Mouse (Mus musculus) liver, postnatal 0 days (tissue): ENCODE measurements at regions not wholly inside any gene's neighbourhood (a gene's known extent, or its start where the extent isn't known, plus 50 kb on each side); places are given as distances from the start of the nearest gene placed in this dataset.

Experiments
- ATAC-seq: fragments of 200-750 bp; cut with Nextera tagmentation; 2 replicates; pipeline ENCODE4 v1.8.0; 2017; ENCODE audit warnings: mild to moderate bottlenecking, moderate library complexity
- DNase-seq: peaks from one replicate; pipeline ENCODE4 v3.0.0-alpha.2; 2016
- H3K27ac ChIP-seq: fragments of 300-500 bp; sonication (generic); 2 replicates; pipeline ENCODE4 v1.5.1; 2014; ENCODE audit warnings: antibody characterized with exemption, moderate library complexity, mild to moderate bottlenecking, low read depth
- H3K27me3 ChIP-seq: fragments of 300-500 bp; sonication (generic); 2 replicates; pipeline ENCODE4 v1.6.1; 2014; ENCODE audit warnings: low read length, control low read depth, mixed read lengths; ENCODE audit not compliant: insufficient read depth
- H3K36me3 ChIP-seq: fragments of 300-500 bp; sonication (generic); replicated peaks from 2 replicates; pipeline ENCODE4 v1.6.1; 2014; ENCODE audit warnings: mild to moderate bottlenecking, control low read depth, low read length, moderate library complexity, mixed read lengths; ENCODE audit not compliant: insufficient read depth
- H3K4me1 ChIP-seq: fragments of 300-500 bp; sonication (generic); 2 replicates; pipeline ENCODE4 v1.6.1; 2014; ENCODE audit warnings: antibody characterized with exemption, mild to moderate bottlenecking, control low read depth; ENCODE audit not compliant: insufficient read depth
- H3K4me2 ChIP-seq: fragments of 300-500 bp; sonication (generic); 2 replicates; pipeline ENCODE4 v1.6.1; 2014; ENCODE audit warnings: low read depth, mild to moderate bottlenecking, low read length, moderate library complexity, mixed read lengths
- H3K4me3 ChIP-seq: fragments of 300-500 bp; sonication (generic); 2 replicates; pipeline ENCODE4 v1.5.1; 2014; ENCODE audit warnings: low read depth, low read length
- H3K9ac ChIP-seq: fragments of 300-500 bp; sonication (generic); replicated peaks from 2 replicates; pipeline ENCODE4 v1.6.1; 2014; ENCODE audit warnings: mild to moderate bottlenecking, moderate library complexity
- H3K9me3 ChIP-seq: fragments of 300-500 bp; sonication (generic); 2 replicates; pipeline ENCODE4 v1.6.1; 2016; ENCODE audit warnings: mild to moderate bottlenecking, control low read depth, low read length, mixed read lengths
- CTCF ChIP-seq: sonication (generic); IDR thresholded peaks from 2 replicates; pipeline ENCODE4 v1.5.1; 2016; ENCODE audit warnings: antibody characterized with exemption, low read depth
- EP300 ChIP-seq: IDR thresholded peaks from 2 replicates; pipeline ENCODE4 v1.6.1; 2016; ENCODE audit warnings: antibody characterized with exemption, low read depth, mild to moderate bottlenecking
- WGBS: fragments of 180-500 bp; shearing (Covaris S2); extraction: QIAGEN DNeasy Blood & Tissue Kit; methylation state at CpG from one replicate; pipeline ENCODE4 v1.1.7; 2014; ENCODE audit not compliant: insufficient replicate concordance; 5-methylcytosine and 5-hydroxymethylcytosine counted together

GRCm38 (mm10) chr8:116352635-116353034, 152.1 kb upstream of the Dynlrb2 start:
- Histone ChIP-seq H3K4me2 (no peak overlapping the region), H3K27me3 (no peaks in the 10 kb centered on the region), H3K9me3 (no peaks in the 10 kb centered on the region), H3K4me1 (no peaks in the 10 kb centered on the region), H3K9ac (no peak overlapping the region), H3K27ac (peak overlapping the region; percentile 80; the same call in 1 of the 2 replicates), H3K4me3 (no peak overlapping the region), H3K36me3 (no peaks in the 10 kb centered on the region)
- ATAC-seq (peak; percentile 71), DNase-seq (no peak)
- TF ChIP-seq CTCF (no peak), EP300 (no peak)
- 74% methylated on average over 2 of the region's 2 CpGs for WGBS

GRCm38 (mm10) chr8:116348971-116349370, 155.8 kb upstream of the Dynlrb2 start:
- H3K36me3 ChIP-seq, result no peaks in the 10 kb centered on the region
- no peak overlapping the region for H3K4me3 ChIP-seq
- no peaks in the 10 kb centered on the region for H3K9me3 ChIP-seq
- 71% methylated on average over 8 of the region's 8 CpGs for WGBS
- H3K4me2 ChIP-seq, result no peak overlapping the region
- no peaks in the 10 kb centered on the region for H3K27me3 ChIP-seq
- H3K9ac ChIP-seq, result no peak overlapping the region
- DNase-seq (no peak), ATAC-seq (no peak)
- TF ChIP-seq EP300 (no peak), CTCF (no peak)
- no peaks in the 10 kb centered on the region for H3K4me1 ChIP-seq
- no peak overlapping the region for H3K27ac ChIP-seq

GRCm38 (mm10) chr8:116346990-116347389, 157.8 kb upstream of the Dynlrb2 start:
- ATAC-seq, result no peak

GRCm38 (mm10) chr8:116344590-116345222, 160.1 kb upstream of the Dynlrb2 start:
- WGBS, result 64% methylated on average over 5 of the region's 5 CpGs
- Histone ChIP-seq H3K36me3 (no peaks in the 10 kb centered on the region), H3K4me1 (no peaks in the 10 kb centered on the region), H3K4me3 (no peak overlapping the region), H3K9me3 (no peaks in the 10 kb centered on the region), H3K9ac (no peak overlapping the region), H3K27me3 (no peaks in the 10 kb centered on the region), H3K27ac (no peak overlapping the region), H3K4me2 (no peak overlapping the region)
- no peak for TF ChIP-seq CTCF
- TF ChIP-seq EP300, result no peak
- peak; percentile 91 for ATAC-seq
- no peak for DNase-seq

More at GRCm38 (mm10) chr8:116346990-116347389, 157.8 kb upstream of the Dynlrb2 start:
- 87% methylated on average over 5 of the region's 5 CpGs for WGBS
- H3K9ac ChIP-seq, result no peak overlapping the region
- no peak overlapping the region for H3K4me2 ChIP-seq
- no peaks in the 10 kb centered on the region for H3K36me3 ChIP-seq
- H3K27me3 ChIP-seq, result no peaks in the 10 kb centered on the region
- DNase-seq, result no peak
- TF ChIP-seq EP300 (no peak), CTCF (no peak)
- H3K27ac ChIP-seq, result no peak overlapping the region
- no peaks in the 10 kb centered on the region for H3K9me3 ChIP-seq
- no peaks in the 10 kb centered on the region for H3K4me1 ChIP-seq
- H3K4me3 ChIP-seq, result no peak overlapping the region

- TF ChIP-seq CTCF, result no peak
- no peak for TF ChIP-seq EP300
- Histone ChIP-seq H3K9ac (no peak overlapping the region), H3K4me3 (no peak overlapping the region), H3K9me3 (no peaks in the 10 kb centered on the region), H3K27ac (no peak overlapping the region), H3K4me1 (no peaks in the 10 kb centered on the region), H3K4me2 (no peak overlapping the region), H3K36me3 (no peaks in the 10 kb centered on the region), H3K27me3 (no peaks in the 10 kb centered on the region)
- 79% methylated on average over 5 of the region's 5 CpGs for WGBS
- DNase-seq (no peak), ATAC-seq (no peak)
Measured at GRCm38 (mm10) chr8:116343534-116343933, 161.2 kb upstream of the Dynlrb2 start.

- Histone ChIP-seq H3K36me3 (no peaks in the 10 kb centered on the region), H3K4me3 (no peak overlapping the region), H3K9me3 (no peaks in the 10 kb centered on the region), H3K4me2 (no peak overlapping the region), H3K27me3 (no peaks in the 10 kb centered on the region), H3K27ac (no peak overlapping the region), H3K4me1 (no peaks in the 10 kb centered on the region), H3K9ac (no peak overlapping the region)
- TF ChIP-seq EP300, result no peak
- no peak for TF ChIP-seq CTCF
- DNase-seq (no peak), ATAC-seq (no peak)
- 50% methylated on average over 3 of the region's 3 CpGs for WGBS
Measured at GRCm38 (mm10) chr8:116334772-116335171, 170.0 kb upstream of the Dynlrb2 start.

- 70% methylated on average over 3 of the region's 3 CpGs for WGBS
- Histone ChIP-seq H3K27ac (no peak overlapping the region), H3K27me3 (no peaks in the 10 kb centered on the region), H3K36me3 (no peaks in the 10 kb centered on the region), H3K4me2 (no peak overlapping the region), H3K9me3 (no peaks in the 10 kb centered on the region), H3K4me3 (no peak overlapping the region), H3K4me1 (no peaks in the 10 kb centered on the region), H3K9ac (no peak overlapping the region)
- TF ChIP-seq CTCF (no peak), EP300 (no peak)
- DNase-seq (no peak), ATAC-seq (no peak)
Measured at GRCm38 (mm10) chr8:116334101-116334500, 170.7 kb upstream of the Dynlrb2 start.
